Mouse (Mus musculus): ENCODE data around the gene Atg4b. TPM values are rescaled to one million over a fixed set of nuclear protein-coding genes. Genes with fewer than 3 reads are reported as not detected.

Gene Atg4b
- total RNA-seq, 1 experiment = 32.7 TPM

DNA sequence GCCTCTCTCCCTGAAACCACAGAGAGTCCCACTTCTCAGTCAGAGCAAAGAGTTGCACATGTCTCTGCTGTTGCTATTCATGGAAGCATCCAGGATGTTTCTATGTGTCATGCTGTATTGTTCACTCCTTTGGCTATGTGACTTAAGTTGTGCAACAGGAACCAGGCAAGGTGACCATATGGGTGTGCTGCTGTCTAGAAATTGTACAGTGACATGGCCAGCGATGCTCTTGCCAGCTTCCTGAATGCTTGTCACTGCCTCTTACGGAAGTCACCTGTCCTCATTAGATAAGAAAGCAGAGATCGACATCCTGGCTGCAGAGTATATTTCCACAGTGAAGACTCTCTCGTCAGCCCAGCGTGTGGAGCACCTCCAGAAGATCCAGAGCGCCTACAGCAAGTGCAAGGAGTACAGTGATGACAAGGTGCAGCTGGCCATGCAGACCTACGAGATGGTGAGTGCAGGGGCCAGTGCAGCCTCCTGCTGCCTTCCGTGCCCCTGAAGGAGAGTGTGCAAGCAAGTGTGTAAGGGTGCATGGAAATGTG is 60.3 kb downstream of the Atg4b start:
- Histone ChIP-seq H3K4me1 (ENCODE audit: control insufficient read depth in 2 of 2, insufficient read depth in 2 of 2, low read length in 2 of 2, poor library complexity in 1 of 2) (no peaks in the 10 kb centered on the region), H3K27ac (ENCODE audit: insufficient read depth, low read depth, low read length, poor library complexity, severe bottlenecking) (no peak overlapping the region), H3K36me3 (ENCODE audit: control insufficient read depth, insufficient read depth, low read length, poor library complexity, severe bottlenecking) (peaks cover 65% of the 10 kb centered on the region), H3K9me3 (ENCODE audit: control insufficient read depth, insufficient read depth, low read depth, low read length) (no peaks in the 10 kb centered on the region), H3K4me3 (ENCODE audit: insufficient read depth in 1 of 2, low read depth in 1 of 2, low read length in 2 of 2, poor library complexity in 1 of 2, severe bottlenecking in 1 of 2) (no peak overlapping the region), H3K9ac (ENCODE audit: insufficient read depth, low read depth, low read length, poor library complexity, severe bottlenecking) (no peak overlapping the region)
- in situ Hi-C loops (cut with MboI; ENCODE audit: low sequenced_read_pairs in 2 of 2, unreplicated experiment in 2 of 2) = no loop called here
- no peak for DNase-seq (ENCODE audit: low read depth, low spot score)
- TF ChIP-seq HCFC1 (IDR thresholded peaks at IDR 0.05; ENCODE audit: borderline replicate concordance, insufficient read depth, low read length) = no peak
- no peak for TF ChIP-seq ZNF384 (IDR thresholded peaks at IDR 0.05; ENCODE audit: low read depth, low read length)
- TF ChIP-seq CHD2 (IDR thresholded peaks at IDR 0.05; ENCODE audit: low read depth, low read length) = no peak
- TF ChIP-seq ZC3H11A (IDR thresholded peaks at IDR 0.05; ENCODE audit: borderline replicate concordance, low read depth, low read length) = no peak
- no peak for TF ChIP-seq MAFK (IDR thresholded peaks at IDR 0.05; ENCODE audit: insufficient read depth, low read depth, low read length)

DNA sequence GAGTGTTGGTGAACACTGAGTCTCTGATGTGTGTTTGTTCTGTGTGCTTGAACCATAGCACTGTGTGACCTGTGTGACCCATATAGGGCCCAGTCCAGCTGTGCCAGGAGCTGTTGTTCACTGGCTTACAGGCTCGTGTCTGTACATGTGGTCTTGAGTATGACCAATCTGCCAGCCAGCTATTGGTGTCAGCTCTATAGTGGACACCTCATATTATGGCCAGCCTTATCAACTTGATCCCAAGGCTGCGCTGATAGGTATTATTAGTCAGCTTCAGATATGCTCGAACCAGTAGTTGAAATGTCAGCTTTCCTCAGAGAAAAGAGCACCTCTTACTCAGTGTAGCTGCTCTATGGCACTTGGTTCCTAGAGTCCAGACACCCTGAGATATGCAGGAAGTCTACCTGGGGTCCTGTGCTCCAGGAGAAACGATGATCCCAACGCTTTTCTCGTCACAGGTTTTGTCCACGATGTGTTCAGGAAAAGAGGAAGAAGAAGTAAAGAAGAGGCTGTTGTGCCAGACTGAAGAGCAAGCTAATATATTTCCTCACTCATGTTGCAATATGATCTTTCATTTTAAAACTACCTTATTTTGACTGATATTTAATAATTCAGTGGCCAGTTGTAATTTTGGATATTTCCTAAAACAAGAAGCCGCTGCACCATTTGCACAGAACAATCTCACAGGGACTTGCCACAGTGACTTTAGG is 66.7 kb downstream of the Atg4b start:
- peaks cover 68% of the 10 kb centered on the region for H3K36me3 ChIP-seq (ENCODE audit: control insufficient read depth, insufficient read depth, low read length, poor library complexity, severe bottlenecking)

DNA sequence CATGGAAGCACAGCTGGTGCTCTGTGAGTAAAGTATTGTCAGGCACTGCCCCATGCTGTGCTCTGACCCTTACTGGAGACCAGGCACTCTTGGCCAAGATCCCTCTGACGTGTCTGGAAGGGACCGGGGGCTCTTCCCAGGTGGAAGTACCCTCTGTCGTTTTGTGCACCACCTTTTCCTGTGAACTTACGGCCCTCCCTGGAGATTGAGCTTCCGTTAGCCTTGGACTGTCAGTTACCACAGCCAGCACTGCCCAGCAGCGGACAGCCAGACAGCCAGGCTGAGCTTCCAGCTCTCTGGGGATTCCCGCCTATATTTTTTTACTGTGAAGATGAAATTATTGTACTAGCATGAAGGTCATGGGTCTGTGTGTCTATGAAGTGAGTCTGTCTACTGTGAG is 67.4 kb downstream of the Atg4b start:
- Histone ChIP-seq H3K9me3 (ENCODE audit: control insufficient read depth, insufficient read depth, low read depth, low read length) (no peaks in the 10 kb centered on the region), H3K9ac (ENCODE audit: insufficient read depth, low read depth, low read length, poor library complexity, severe bottlenecking) (no peak overlapping the region), H3K27ac (ENCODE audit: insufficient read depth, low read depth, low read length, poor library complexity, severe bottlenecking) (peak overlapping the region; percentile 3; the same call in 1 of the 2 replicates), H3K36me3 (ENCODE audit: control insufficient read depth, insufficient read depth, low read length, poor library complexity, severe bottlenecking) (peaks cover 62% of the 10 kb centered on the region), H3K4me3 (ENCODE audit: insufficient read depth in 1 of 2, low read depth in 1 of 2, low read length in 2 of 2, poor library complexity in 1 of 2, severe bottlenecking in 1 of 2) (no peak overlapping the region), H3K4me1 (ENCODE audit: control insufficient read depth in 2 of 2, insufficient read depth in 2 of 2, low read length in 2 of 2, poor library complexity in 1 of 2) (no peaks in the 10 kb centered on the region)
- TF ChIP-seq ZNF384 (IDR thresholded peaks at IDR 0.05; ENCODE audit: low read depth, low read length) = no peak
- TF ChIP-seq ZC3H11A (IDR thresholded peaks at IDR 0.05; ENCODE audit: borderline replicate concordance, low read depth, low read length) = no peak
- no peak for TF ChIP-seq CHD2 (IDR thresholded peaks at IDR 0.05; ENCODE audit: low read depth, low read length)
- no peak for TF ChIP-seq MAFK (IDR thresholded peaks at IDR 0.05; ENCODE audit: insufficient read depth, low read depth, low read length)
- no peak for TF ChIP-seq HCFC1 (IDR thresholded peaks at IDR 0.05; ENCODE audit: borderline replicate concordance, insufficient read depth, low read length)
- in situ Hi-C loops (cut with MboI; ENCODE audit: low sequenced_read_pairs in 2 of 2, unreplicated experiment in 2 of 2) = no loop called here
- no peak for DNase-seq (ENCODE audit: low read depth, low spot score)

More for the DNA sequence above, 66.7 kb downstream of the Atg4b start:
- Histone ChIP-seq H3K27ac (ENCODE audit: insufficient read depth, low read depth, low read length, poor library complexity, severe bottlenecking) (no peak overlapping the region), H3K4me1 (ENCODE audit: control insufficient read depth in 2 of 2, insufficient read depth in 2 of 2, low read length in 2 of 2, poor library complexity in 1 of 2) (no peaks in the 10 kb centered on the region), H3K9ac (ENCODE audit: insufficient read depth, low read depth, low read length, poor library complexity, severe bottlenecking) (no peak overlapping the region), H3K9me3 (ENCODE audit: control insufficient read depth, insufficient read depth, low read depth, low read length) (no peaks in the 10 kb centered on the region), H3K4me3 (ENCODE audit: insufficient read depth in 1 of 2, low read depth in 1 of 2, low read length in 2 of 2, poor library complexity in 1 of 2, severe bottlenecking in 1 of 2) (no peak overlapping the region)
- no peak for DNase-seq (ENCODE audit: low read depth, low spot score)
- in situ Hi-C loops (cut with MboI; ENCODE audit: low sequenced_read_pairs in 2 of 2, unreplicated experiment in 2 of 2) = no loop called here
- no peak for TF ChIP-seq CHD2 (IDR thresholded peaks at IDR 0.05; ENCODE audit: low read depth, low read length)
- no peak for TF ChIP-seq ZC3H11A (IDR thresholded peaks at IDR 0.05; ENCODE audit: borderline replicate concordance, low read depth, low read length)
- no peak for TF ChIP-seq ZNF384 (IDR thresholded peaks at IDR 0.05; ENCODE audit: low read depth, low read length)
- no peak for TF ChIP-seq MAFK (IDR thresholded peaks at IDR 0.05; ENCODE audit: insufficient read depth, low read depth, low read length)
- no peak for TF ChIP-seq HCFC1 (IDR thresholded peaks at IDR 0.05; ENCODE audit: borderline replicate concordance, insufficient read depth, low read length)

DNA sequence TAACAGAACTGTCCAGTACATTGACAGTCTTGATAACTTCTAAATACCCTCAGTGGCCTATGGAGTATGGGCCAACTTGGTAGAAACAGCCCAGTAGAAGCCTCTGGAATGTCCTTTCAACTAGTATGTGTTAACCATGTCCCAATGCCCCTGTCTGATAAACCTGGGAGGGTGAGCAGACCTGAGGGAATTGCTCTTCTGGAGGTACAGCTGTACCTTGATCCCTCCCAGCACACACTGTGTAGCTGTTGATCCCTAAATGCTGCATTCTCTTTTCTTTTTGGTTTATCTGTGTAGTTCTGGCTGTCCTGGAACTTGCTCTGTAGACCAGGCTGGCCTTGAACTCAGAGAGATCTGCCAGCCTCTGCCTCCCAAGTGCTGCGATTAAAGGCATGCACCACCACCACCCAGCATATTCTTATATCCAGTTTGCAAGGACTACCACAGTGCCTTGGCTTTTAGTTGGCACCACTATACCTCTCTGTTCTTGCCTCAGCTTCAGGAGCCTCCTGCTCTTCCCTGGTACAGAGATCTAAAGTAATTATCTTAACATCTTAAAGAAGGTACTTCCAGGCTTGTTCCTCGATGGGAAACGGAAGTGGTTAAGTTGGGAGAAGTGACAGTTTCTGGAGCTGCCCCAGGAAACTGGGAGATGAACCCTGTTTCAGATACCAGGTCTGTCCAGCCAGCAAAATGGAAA is 72.6 kb downstream of the Atg4b start:
- DNase-seq (ENCODE audit: low read depth, low spot score) = no peak
- no peak for TF ChIP-seq MAFK (IDR thresholded peaks at IDR 0.05; ENCODE audit: insufficient read depth, low read depth, low read length)
- TF ChIP-seq ZC3H11A (IDR thresholded peaks at IDR 0.05; ENCODE audit: borderline replicate concordance, low read depth, low read length) = no peak
- TF ChIP-seq HCFC1 (IDR thresholded peaks at IDR 0.05; ENCODE audit: borderline replicate concordance, insufficient read depth, low read length) = no peak
- TF ChIP-seq CHD2 (IDR thresholded peaks at IDR 0.05; ENCODE audit: low read depth, low read length) = no peak
- TF ChIP-seq ZNF384 (IDR thresholded peaks at IDR 0.05; ENCODE audit: low read depth, low read length) = no peak
- Histone ChIP-seq H3K4me1 (ENCODE audit: control insufficient read depth in 2 of 2, insufficient read depth in 2 of 2, low read length in 2 of 2, poor library complexity in 1 of 2) (peaks cover 0 to 6% of the 10 kb centered on the region in 2 experiments; a peak in 2 of 4 replicates), H3K9me3 (ENCODE audit: control insufficient read depth, insufficient read depth, low read depth, low read length) (no peaks in the 10 kb centered on the region), H3K9ac (ENCODE audit: insufficient read depth, low read depth, low read length, poor library complexity, severe bottlenecking) (no peak overlapping the region), H3K36me3 (ENCODE audit: control insufficient read depth, insufficient read depth, low read length, poor library complexity, severe bottlenecking) (peaks cover 15% of the 10 kb centered on the region), H3K27ac (ENCODE audit: insufficient read depth, low read depth, low read length, poor library complexity, severe bottlenecking) (no peak overlapping the region), H3K4me3 (ENCODE audit: insufficient read depth in 1 of 2, low read depth in 1 of 2, low read length in 2 of 2, poor library complexity in 1 of 2, severe bottlenecking in 1 of 2) (no peak overlapping the region)
- in situ Hi-C loops (cut with MboI; ENCODE audit: low sequenced_read_pairs in 2 of 2, unreplicated experiment in 2 of 2) = no loop called here
